Mouse (Mus musculus) small intestine, adult 2 months (tissue): ENCODE data around the gene Tmem17.

ENCODE experiments used
- CTCF ChIP-seq: fragments of 200-500 bp; IDR thresholded peaks from 2 replicates; pipeline ENCODE4 v1.5.1; 2012; ENCODE audit warnings: low read depth, mild to moderate bottlenecking, control low read depth, inconsistent platforms, low read length, moderate library complexity, mixed read lengths; ENCODE audit not compliant: insufficient replicate concordance, insufficient read length; ENCODE audit errors: extremely low read depth
- POLR2A ChIP-seq: fragments of 200-500 bp; IDR thresholded peaks from 2 replicates; pipeline ENCODE4 v1.6.1; 2012; ENCODE audit warnings: low read depth, mild to moderate bottlenecking, control low read depth, inconsistent platforms, low read length, moderate library complexity

GRCm38 (mm10) chr11:22482362-22482760 is 29.5 kb upstream of the Tmem17 start:
- no peak for TF ChIP-seq CTCF
- no peak for TF ChIP-seq POLR2A
